Mouse (Mus musculus) E14TG2a.4 (cell line): Measurements from ENCODE around the gene Cracr2b.

Source experiments
- CTCF ChIP-seq: conservative IDR thresholded peaks from 2 replicates; pipeline ENCODE4 v1.5.1; 2014; ENCODE audit warnings: low read length
- NANOG ChIP-seq: IDR thresholded peaks from 2 replicates; pipeline ENCODE4 v1.6.1; 2014; ENCODE audit warnings: borderline replicate concordance, low read length, mixed read lengths
- POU5F1 ChIP-seq: IDR thresholded peaks from 2 replicates; pipeline ENCODE4 v1.6.1; 2014; ENCODE audit warnings: low read length, borderline replicate concordance

DNA sequence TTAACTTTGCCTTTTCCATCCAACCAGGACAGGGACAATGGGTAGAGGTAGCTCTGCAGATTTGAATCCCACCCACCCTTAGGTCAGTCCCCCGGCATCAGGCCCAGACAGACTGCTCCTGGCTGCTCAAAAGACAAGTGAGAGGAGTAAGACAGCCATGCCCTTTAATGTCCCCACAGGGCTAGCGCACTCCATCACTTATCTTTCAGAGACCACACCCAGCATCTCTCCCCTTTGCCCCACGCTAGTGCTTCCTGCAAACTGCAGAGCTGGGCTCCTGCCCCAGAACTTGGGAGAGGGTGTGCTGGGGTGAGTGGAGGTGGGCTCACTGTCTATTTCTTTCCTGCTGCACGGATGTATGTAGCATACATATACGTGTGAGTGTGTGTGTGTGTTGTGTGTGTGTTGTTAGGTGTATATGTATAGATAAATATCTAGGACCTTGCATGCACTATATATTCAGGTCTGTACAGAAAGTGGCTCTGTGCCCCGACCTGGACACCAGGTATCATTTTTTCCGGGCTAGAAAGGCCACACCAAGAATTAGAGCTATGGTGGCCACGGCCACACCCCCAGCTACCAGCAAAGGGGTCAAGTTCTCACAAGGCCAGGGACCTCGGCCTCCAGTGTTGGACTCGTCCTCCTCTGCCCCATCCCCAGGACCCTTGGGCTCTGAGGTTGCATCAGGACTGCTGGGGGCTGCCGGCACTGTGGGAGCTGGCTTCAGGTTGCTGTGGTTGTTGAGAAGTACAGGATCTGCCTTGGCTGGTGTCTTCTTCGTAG, 33.8 kb upstream of the Cracr2b start:
- TF ChIP-seq CTCF, result no peak
- no peak for TF ChIP-seq NANOG
- no peak for TF ChIP-seq POU5F1
